Mouse (Mus musculus) MEL (cell line): ENCODE measurements around the gene Crb3.

Source experiments
- CTCF ChIP-seq, 3 experiments: IDR thresholded peaks in 2 of 3; conservative IDR thresholded peaks in 1 of 3; 2 replicates each; pipeline ENCODE4 v1.5.1; 2011 to 2012; ENCODE audit warnings: low read length in 3 of 3, low read depth in 2 of 3, mild to moderate bottlenecking in 2 of 3, improper control_type of control experiment in 1 of 3, inconsistent platforms in 1 of 3, mixed read lengths in 1 of 3, moderate library complexity in 1 of 3; ENCODE audit not compliant: control insufficient read depth in 1 of 3, insufficient read depth in 1 of 3, poor library complexity in 1 of 3, severe bottlenecking in 1 of 3
- EP300 ChIP-seq, 2 experiments: IDR thresholded peaks; 2 replicates each; pipeline ENCODE4 v1.6.1; 2011; ENCODE audit warnings: improper control_type of control experiment in 2 of 2, low read length in 2 of 2, low read depth in 1 of 2, mild to moderate bottlenecking in 1 of 2

GRCm38 (mm10) chr17:57105181-57106034 is 46.5 kb downstream of the Crb3 start, which contains the start of gene Tnfsf9:
- TF ChIP-seq CTCF (IDR thresholded peaks at IDR 0.05 in 2 of 3, conservative IDR thresholded peaks at IDR 0.05 in 1 of 3; ENCODE audit: control insufficient read depth in 1 of 3, insufficient read depth in 1 of 3, low read depth in 2 of 3, low read length in 3 of 3, poor library complexity in 1 of 3, severe bottlenecking in 1 of 3), result no peak
- no peak for TF ChIP-seq EP300 (IDR thresholded peaks at IDR 0.05; ENCODE audit: low read depth in 1 of 2, low read length in 2 of 2)
